Mouse (Mus musculus) heart, postnatal 4 days (tissue): ENCODE measurements at regions not wholly inside any gene's neighbourhood (a gene's known extent, or its start where the extent isn't known, plus 50 kb on each side); places are given as distances from the start of the nearest gene placed in this dataset.
A peak's percentile ranks its signal among the peaks of the same experiment; 100 is the strongest.
"Not testable (repeated sequence)": the region's sequence is repeated elsewhere in the genome, so short reads cannot be mapped to it uniquely, and the experiment has no call there.

ENCODE experiments used
- DNase-seq: peaks from one replicate; pipeline ENCODE4 v3.0.0; 2021

DNA sequence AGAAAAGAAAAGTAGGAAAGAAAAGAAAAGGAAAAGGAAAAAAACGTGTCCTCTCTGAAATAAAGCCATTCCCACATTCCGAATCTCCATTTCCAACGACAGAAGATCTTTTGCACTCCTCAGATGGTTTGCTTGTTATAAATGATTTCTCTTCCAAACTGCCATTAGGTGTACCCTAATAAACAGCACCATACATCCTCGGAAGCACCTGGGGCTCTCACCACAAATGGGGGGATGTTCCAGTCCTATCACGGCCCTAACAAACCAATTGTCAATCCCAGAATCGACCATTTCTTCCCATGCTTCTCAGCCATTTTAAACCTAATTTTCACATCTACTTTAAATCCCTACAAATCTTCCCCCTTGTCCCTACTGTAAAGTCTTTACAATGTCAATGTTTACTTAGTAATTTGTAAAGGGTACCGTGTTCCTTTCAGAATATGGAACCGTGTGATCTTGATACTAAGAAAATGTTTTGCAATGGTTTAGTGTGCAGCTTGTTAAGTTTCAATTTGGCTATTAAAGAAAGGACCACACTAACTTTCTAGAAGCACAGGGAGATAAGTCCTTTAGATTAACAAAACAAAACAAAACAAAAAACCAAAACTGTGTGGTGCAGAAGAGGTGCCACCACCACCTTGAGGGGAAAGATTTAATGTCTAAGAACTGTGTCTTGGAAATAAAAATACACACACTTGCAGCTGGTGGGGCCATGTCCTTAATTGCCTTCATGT lies 66.6 kb upstream of the Chd2 start:
- DNase-seq: no peak

DNA sequence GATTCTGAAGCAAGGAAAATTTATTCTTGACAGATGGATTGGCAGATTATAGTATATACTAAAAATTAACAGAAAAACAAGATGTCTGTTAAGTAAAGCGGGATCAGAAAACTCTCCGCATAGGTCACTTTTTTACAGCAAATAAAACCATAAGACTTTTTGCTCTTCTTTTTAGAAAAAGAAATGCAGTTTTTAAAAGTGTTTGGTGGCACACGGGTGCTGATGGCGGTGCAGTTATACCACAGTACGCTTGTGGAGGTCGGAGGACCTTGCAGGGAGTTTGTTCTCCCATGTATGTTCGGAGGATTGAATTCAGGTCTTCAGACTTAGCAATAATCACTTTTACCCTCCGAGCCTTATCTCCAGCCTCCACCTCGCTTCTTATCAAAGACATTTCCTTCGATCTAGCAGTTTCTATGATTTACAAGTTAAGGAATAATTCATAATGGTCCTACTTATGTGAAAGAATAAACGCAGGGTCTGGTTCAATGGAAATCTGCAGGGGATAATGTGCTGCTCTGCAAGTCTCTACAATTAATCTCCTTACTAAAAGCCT lies 65.9 kb upstream of the Chd2 start:
- DNase-seq: no peak

DNA sequence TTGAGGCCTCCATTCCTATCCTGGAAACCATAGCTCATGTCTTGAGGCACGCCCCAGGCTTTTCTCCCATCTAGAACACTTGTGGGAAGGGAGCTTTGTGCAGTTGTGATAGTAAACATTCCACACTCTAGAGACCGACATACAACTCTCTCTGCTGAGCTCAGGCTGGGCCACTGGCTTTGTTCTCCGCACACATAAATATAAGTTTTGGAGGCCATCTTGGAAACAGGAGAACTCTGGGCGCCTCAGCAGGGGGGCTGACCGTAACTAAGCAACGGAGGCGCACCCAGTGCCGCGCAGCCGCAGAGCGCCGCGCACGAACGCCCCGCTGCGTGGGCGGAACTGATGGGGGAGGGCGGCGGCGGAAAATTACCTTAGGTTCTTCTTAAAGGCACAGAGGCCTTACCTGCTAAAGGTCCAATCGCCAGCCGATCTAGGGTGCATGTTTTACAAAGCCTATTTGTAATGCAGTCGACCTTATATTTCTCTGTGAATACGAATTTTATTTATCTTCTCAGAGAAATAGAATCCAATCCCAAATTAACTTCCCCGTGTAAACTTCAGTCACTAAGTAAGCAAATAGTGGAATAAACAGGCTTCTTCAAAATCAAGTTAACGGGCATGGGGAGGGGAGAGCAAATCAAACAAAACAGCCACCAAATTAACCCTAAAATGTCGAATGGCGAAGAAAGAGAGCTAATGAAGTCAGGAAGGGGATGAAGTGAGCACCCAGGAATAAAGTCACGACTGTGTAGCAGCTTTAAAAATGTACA lies 65.2 kb upstream of the Chd2 start:
- peak; percentile 95 for DNase-seq

DNA sequence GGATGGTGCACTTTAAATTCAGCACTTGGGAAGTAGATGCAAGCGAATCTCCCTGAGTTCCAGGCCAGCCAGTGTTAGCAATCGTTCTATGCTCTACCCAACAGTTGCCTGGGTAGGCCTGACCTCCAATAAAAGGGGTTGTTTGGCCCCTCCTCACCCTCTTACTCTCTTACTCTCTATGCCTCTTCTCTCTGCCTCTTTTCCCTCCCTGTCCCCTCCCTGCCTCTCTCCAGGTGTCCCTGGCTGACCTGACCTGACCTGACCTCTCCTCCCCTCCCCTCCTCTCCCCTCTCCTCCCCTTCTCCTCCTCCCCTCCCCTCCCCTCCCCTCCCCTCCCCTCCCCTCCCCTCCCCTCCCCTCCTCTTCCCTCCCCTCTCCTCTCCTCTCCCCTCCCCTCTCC lies 63.0 kb upstream of the Chd2 start:
- no peak for DNase-seq

DNA sequence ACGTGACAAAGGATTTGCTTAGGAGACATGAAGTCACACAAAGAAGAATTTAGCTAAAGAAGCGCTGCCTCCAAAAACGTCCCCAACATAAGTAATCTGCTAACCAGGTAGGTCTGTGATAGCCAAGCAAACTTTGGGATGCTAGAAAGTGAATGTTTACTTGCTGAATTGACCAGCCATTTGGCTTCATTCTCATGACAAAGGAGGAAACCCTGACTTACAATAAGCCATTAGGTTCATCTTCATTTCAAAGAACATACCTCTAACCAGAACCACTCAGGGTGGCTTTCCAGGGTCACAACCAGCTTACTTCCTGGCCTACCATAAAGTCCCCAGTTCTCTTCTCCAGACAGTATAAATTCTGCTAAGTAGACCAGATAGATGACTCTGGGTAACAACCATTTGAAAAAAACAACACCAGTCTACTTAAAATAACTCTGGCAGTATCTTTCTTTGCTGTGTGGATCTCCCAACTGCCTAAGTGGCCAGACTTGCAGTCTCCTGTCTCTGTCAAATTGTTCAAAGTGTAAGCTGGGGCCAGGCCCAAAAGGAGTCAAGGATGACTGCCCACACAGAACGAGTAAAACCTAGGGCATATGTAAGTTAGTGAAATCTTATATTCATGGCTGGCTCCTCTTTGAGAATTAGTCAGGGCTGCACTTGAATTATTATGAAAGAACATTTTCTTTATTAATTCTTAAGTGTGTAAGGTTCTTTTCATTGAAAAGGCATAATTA lies 61.4 kb upstream of the Chd2 start:
- DNase-seq: no peak

DNA sequence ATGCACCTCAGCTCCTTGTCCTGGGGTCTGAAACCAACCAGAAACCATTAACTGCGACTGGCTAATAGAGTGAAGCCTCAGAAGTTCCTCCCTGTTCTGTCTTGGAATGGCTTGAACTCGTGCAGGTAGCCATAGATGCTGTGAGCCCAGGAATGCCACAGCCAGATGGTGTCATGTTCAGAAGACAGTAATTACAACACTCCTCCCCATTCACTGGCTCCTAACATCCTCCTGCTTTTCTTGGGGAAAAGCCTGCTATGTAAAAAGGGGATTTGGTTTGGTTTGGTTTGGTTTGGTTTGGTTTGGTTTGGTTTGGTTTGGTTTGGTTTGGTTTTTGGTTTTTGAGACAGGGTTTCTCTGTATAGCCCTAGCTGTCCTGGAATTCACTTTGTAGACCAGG lies 59.7 kb upstream of the Chd2 start:
- no peak for DNase-seq

DNA sequence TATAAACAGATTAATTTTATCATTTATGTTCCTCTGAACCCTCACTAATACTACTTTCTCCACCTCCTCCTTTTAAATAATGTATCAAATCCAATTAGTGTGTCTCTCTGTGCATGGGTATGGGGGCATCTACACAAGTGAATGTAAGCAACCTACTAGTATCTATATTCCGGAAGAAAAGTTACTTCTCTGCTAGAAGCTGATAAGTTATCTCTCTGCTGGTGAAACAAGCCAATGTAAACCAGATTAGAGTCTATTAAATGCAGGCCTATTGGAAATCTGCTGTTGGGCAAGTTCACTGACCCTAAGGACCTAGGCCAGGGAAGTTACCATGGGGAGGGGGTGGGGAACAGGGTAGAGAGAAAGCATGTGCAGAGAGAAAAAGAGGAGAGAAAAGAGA lies 59.1 kb upstream of the Chd2 start:
- DNase-seq: no peak

DNA sequence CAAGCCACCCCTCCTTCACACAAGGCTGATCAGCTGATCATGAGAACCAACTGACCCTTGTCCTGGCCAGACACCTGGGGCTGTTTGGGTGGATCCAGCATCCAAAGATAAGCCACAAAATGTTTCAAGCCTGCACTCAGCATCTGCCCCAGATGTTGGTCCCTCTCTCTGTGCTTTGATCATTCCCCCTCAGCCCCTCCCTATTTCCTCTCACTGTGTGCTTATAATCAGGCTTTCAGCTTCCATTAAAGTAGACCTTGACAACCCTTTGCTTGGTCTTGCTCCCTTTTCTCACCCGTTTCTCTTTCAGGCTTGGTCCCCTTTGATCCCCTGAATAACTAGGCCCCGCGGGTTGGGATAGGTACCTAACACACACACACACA lies 58.4 kb upstream of the Chd2 start:
- DNase-seq: not testable (repeated sequence)

DNA sequence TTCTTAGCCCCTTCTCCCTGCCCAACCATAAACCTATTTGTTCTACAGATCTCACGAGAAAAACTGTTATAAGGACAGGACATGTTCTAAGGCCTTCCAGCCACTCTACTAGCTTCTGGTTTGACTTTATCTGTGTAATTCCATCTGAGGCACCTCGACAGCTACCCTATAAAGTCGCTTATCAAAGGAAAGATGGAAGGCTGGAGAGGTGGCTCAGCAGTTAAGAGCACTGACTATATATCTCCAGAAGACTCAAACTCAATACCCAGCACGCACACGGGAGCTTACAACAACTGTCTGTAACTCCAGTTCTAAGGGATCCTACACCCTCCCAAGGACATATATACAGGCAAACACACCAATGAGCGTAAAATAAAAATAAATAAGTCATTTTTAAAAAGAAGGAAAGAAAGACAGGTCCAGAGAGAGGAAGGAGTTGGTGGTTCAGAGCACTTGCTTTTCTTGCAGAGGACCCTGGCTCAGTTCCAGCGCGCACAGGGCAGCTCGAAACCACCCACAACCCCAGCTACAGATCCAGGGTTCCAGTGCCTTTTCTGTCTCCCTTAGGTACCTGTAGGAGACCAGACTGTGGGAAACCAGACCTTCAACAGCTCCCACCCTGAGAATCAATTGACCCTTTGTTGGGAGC lies 57.8 kb upstream of the Chd2 start:
- DNase-seq: no peak

DNA sequence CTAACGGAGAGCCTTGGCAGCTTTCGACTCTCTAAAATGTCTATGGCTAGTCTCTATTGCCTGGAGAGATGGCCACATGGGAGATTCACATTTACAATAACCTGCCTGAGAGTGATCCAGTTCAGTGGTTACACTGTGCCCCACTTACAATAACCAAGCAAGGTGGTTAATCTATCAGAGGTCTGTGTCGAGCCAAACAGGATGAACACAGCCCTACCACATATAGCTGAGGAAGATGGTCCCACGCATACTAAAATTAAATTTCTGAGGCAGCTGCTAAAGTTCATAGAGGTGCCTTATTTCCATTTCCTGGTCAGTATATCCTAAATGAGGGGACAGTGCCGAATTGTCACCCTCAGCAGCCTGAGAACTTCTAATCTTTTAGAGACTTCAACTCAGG lies 56.3 kb upstream of the Chd2 start:
- DNase-seq: no peak

DNA sequence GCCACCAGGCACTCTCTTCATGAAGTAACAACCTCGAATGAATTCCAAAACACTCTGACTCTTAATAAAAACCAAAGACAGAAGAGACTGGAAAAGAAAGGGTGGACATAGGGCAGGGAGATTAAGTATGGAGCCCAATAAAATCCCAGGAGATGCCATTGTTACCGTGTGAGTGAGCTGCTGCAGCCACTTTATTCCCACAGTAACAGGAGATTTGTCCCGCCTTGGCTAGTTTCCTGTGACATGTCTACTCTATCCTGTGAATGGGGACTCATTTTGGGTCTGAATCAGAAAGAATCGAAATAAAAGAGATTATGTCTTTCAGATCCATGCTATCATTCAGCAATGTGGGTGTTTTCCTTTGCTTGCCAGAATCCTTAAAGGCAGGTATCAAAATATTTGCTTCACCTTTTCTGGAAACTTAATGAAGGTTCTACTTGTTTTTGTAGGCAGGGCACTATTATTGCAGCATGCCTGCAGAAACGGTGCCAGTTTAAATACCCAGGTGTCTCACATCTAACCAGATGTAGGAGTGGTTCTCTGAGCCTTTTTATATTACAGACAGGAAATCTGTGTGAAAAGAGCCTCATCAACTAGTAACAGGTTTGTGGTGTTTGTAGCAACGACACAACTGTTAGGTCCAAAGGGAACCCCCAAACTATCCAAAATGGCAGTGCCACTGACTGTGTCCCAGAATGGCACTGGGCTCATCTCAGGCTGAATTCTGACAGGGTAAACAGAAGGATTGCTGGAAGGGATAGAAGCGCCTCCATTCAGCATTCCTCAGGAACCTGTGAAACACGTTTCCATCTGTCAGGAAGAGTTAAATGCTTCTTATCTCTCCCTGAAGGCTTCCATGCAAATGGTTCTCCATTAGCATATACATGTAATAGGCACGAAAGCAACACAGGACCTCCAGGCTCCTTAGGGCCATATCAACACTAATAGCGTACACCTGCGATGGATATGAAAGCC lies 55.5 kb upstream of the Chd2 start:
- no peak for DNase-seq

DNA sequence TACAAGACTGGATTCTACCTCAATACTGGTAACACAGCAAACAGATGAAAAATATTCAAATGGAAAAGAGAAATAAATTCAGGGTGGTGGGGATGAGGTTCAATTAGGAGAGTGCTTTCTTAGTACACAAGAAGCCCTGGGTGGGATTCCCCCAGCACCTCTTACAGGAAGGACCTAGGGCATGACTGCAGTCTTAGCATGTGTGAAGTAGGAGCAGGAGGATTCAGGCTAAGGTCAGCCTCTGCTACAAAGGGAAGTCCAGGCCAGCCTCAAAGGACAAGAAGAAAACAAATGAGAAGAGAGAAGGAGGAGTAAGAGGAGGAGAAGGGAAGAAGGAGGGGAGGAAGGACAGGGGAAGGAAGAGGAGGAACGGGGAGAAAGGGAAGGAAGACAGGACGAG lies 54.8 kb upstream of the Chd2 start:
- DNase-seq: no peak

DNA sequence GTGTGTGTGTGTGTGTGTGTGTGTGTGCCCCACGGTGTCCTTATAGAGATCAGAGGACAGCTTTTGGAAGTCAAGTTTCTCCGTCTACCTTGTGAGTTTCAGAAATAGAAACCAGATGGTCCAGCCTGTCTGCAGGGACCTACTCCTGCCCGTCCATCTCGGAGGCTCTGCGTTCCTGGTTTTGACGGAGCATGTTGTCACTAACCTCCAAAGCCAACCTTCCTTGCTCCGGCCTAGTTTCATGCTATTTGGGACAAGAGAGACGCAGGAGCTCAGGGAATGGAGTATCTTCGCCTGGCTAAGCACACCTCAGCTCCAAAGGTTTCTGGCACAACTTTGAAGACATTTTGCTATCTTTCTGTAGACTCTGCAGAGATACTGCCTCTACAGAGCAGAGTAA lies 54.2 kb upstream of the Chd2 start:
- DNase-seq: peak; percentile 61

DNA sequence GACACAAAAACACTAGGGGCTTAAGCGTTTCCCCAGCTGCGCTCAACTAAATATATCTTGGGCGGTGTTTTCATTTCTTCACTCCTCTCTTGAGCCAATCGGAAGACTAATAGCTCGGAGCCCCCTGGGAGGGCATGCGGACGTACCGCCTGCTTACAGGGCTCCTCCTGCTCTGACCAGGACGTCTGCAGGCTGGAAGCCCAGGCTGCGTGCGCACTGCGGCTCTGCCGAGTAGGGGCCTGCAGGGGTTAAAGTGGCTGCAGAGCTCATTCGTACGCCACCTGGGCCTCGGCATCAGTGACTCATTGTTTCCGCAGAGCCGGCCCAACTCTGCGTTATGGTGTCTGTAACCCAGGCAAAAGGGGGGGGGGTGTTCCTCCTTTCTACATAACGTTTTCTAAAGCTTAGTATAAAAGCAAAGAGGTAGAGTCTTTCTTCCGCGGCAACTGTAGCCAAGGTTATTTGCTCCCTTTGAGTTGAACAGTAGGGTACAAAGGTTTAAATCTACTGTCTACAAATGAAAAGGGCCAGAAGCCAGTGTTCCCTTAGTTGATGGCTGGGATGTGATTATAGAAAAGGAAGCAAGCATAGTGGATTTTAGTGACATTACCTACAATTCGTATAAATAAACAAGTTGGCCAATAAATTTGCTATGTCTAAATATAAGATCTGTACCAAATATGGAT lies 53.7 kb upstream of the Chd2 start:
- DNase-seq: peak; percentile 97

DNA sequence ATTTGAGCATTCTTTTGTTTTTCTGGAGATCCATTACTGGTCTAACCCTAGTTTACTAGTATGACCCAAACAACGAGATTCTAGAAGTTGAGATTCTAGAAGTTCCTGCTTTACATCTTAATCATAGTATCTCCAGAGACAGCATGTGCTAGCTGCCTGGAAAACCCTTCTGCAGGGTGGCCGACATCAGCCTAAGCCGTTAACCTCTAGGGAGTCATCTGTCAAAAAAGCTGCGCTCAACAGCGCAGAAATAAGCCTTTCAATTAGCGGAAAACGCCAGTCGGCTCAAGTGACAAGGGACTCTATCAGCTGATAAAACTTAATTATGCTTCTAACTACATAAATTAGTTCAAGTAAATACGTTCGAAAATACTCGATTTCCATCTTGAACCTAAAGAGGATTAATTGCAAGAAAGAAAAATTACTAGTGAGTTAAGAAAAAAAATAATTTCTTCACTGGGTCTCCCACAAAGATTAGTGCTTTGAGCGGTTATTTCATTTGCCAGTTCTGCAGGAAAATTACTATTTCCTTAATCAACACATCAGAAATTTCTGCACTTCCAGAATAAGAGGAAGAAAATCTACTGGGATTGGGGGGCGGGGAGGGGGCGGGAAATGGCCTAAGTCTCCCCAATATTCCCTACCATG lies 53.0 kb upstream of the Chd2 start:
- peak; percentile 55 for DNase-seq

DNA sequence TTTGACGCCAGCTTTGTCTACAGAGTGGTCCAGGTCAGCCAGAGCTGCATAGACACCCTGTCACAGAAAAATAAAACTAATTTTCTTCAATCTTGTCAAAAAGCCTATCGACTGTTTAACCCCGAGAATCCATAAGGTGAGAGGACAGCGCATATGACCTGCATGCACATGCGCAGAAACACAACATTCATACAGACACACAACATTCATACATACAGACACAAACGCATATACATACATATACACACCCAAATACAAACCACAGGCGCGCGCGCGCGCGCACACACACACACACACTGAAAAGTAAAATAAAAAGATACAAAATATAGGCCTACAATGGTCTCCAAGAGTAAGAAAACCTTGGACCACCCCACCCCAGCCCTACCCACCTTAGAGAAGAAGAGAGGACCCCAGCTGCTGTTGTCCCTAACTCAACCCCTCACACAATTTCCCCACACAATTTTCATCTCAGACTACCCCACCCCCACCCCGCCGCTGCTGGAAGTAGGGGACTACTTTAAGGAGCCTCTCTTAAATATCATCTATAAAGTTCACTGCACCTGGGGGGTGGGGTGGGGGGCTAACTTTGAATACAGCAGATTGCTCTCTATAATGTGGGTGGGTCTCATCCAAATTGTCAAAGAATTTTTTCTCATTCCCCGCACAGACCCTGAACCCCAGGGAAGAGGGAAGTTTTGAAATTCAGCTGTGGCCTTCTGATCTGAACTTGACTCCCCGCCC lies 52.2 kb upstream of the Chd2 start:
- DNase-seq: no peak

DNA sequence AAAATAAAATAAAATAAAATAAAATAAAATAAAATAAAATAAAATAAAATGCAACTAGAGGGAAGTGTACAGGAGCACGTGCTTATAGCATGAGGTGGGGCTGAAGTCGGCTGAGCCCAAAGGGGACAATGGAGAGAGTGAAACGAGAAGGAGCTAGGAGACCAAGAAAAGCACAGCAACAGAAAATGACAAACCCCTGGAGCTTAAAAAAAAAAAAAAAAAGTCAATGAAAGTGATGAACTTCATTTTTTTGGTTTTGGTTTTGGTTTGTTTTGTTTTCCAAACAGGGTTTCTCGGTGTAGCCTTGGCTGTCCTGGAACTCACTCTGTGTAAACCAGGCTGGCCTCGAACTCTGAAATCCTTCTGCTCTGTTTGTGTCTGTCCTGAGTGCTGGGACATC lies 51.2 kb upstream of the Chd2 start:
- no peak for DNase-seq
